Mouse (Mus musculus) liver, postnatal 0 days (tissue): ENCODE data around the gene Rgs6. TPM values are rescaled to one million over a fixed set of nuclear protein-coding genes. Genes with fewer than 3 reads are reported as not detected.
A peak's percentile ranks its signal among the peaks of the same experiment; 100 is the strongest.

Source experiments
- ATAC-seq: fragments of 200-750 bp; cut with Nextera tagmentation; 2 replicates; pipeline ENCODE4 v1.8.0; 2017; ENCODE audit warnings: mild to moderate bottlenecking, moderate library complexity
- DNase-seq: peaks from one replicate; pipeline ENCODE4 v3.0.0-alpha.2; 2016
- H3K27ac ChIP-seq: fragments of 300-500 bp; sonication (generic); 2 replicates; pipeline ENCODE4 v1.5.1; 2014; ENCODE audit warnings: antibody characterized with exemption, moderate library complexity, mild to moderate bottlenecking, low read depth
- H3K27me3 ChIP-seq: fragments of 300-500 bp; sonication (generic); 2 replicates; pipeline ENCODE4 v1.6.1; 2014; ENCODE audit warnings: low read length, control low read depth, mixed read lengths; ENCODE audit not compliant: insufficient read depth
- H3K36me3 ChIP-seq: fragments of 300-500 bp; sonication (generic); replicated peaks from 2 replicates; pipeline ENCODE4 v1.6.1; 2014; ENCODE audit warnings: mild to moderate bottlenecking, control low read depth, low read length, moderate library complexity, mixed read lengths; ENCODE audit not compliant: insufficient read depth
- H3K4me1 ChIP-seq: fragments of 300-500 bp; sonication (generic); 2 replicates; pipeline ENCODE4 v1.6.1; 2014; ENCODE audit warnings: antibody characterized with exemption, mild to moderate bottlenecking, control low read depth; ENCODE audit not compliant: insufficient read depth
- H3K4me2 ChIP-seq: fragments of 300-500 bp; sonication (generic); 2 replicates; pipeline ENCODE4 v1.6.1; 2014; ENCODE audit warnings: low read depth, mild to moderate bottlenecking, low read length, moderate library complexity, mixed read lengths
- H3K4me3 ChIP-seq: fragments of 300-500 bp; sonication (generic); 2 replicates; pipeline ENCODE4 v1.5.1; 2014; ENCODE audit warnings: low read depth, low read length
- H3K9ac ChIP-seq: fragments of 300-500 bp; sonication (generic); replicated peaks from 2 replicates; pipeline ENCODE4 v1.6.1; 2014; ENCODE audit warnings: mild to moderate bottlenecking, moderate library complexity
- H3K9me3 ChIP-seq: fragments of 300-500 bp; sonication (generic); 2 replicates; pipeline ENCODE4 v1.6.1; 2016; ENCODE audit warnings: mild to moderate bottlenecking, control low read depth, low read length, mixed read lengths
- CTCF ChIP-seq: sonication (generic); IDR thresholded peaks from 2 replicates; pipeline ENCODE4 v1.5.1; 2016; ENCODE audit warnings: antibody characterized with exemption, low read depth
- EP300 ChIP-seq: IDR thresholded peaks from 2 replicates; pipeline ENCODE4 v1.6.1; 2016; ENCODE audit warnings: antibody characterized with exemption, low read depth, mild to moderate bottlenecking
- WGBS: fragments of 180-500 bp; shearing (Covaris S2); extraction: QIAGEN DNeasy Blood & Tissue Kit; methylation state at CpG from one replicate; pipeline ENCODE4 v1.1.7; 2014; ENCODE audit not compliant: insufficient replicate concordance; 5-methylcytosine and 5-hydroxymethylcytosine counted together
- polyA plus RNA-seq: library from polyadenylated mRNA; unstranded; fragments of >200 nt; fragmentation: Nextera tagmentation; extraction: Ambion mirVana; gene quantifications from 2 replicates; pipeline ENCODE4 v1.2.1, GENCODE M21; 2015

Gene Rgs6
- polyA plus RNA-seq, 1 experiment from 2014 or later, result 0.09 TPM

DNA sequence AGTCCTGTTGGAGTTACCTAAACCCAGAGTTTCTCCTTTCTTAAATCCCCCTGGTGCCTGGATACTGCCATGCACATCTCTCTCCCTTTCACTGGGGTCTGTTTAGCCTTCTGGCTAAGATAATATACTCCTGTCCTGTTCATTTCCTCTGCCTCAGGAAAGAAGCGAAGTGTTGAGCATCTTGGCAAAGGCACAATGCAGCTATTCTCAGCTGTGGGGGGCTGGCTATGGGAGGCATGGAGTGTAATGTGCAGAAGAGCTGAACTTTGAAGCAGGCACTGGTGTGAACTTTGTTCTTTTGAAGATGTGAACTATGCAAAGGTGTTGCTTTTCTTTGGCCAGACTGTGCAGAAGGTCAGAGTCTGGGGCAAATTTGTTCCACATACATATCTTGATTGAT is 169.3 kb downstream of the Rgs6 start:
- DNase-seq, result no peak
- WGBS, result 65% methylated on average over 1 of the region's 1 CpGs
- H3K36me3 ChIP-seq, result no peaks in the 10 kb centered on the region

DNA sequence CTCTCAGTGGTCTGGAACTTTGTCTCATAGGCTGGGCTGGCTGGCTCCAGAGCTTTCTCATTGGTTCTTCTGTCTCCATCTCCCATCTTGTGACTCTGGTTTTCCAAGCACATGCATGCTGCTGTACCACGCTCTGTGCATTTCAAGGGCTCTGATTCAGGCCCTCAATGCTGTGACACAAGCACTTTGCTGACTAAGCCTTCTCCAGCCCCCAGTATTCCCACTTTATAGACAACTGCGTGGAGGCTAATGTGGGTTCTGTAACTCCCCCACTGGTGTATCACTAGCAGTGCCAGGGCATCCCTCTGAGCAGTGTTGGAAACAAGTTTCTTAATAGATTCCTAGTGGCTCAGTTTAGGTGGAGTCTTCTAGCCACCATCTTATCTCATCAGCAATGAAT is 174.0 kb downstream of the Rgs6 start:
- TF ChIP-seq CTCF (no peak), EP300 (no peak)
- peaks cover 8% of the 10 kb centered on the region; the same call in 1 of the 2 replicates for H3K4me1 ChIP-seq
- H3K27ac ChIP-seq, result no peak overlapping the region
- no peak overlapping the region for H3K4me2 ChIP-seq
- H3K27me3 ChIP-seq, result no peaks in the 10 kb centered on the region
- WGBS, result 73% methylated on average over 2 of the region's 2 CpGs
- H3K9ac ChIP-seq, result no peak overlapping the region
- no peaks in the 10 kb centered on the region for H3K9me3 ChIP-seq
- DNase-seq (no peak), ATAC-seq (no peak)
- no peaks in the 10 kb centered on the region for H3K36me3 ChIP-seq
- H3K4me3 ChIP-seq, result no peak overlapping the region

More for the DNA sequence above, 169.3 kb downstream of the Rgs6 start:
- Histone ChIP-seq H3K4me1 (peaks cover 9% of the 10 kb centered on the region; the same call in 1 of the 2 replicates), H3K9me3 (no peaks in the 10 kb centered on the region), H3K4me2 (no peak overlapping the region), H3K27me3 (no peaks in the 10 kb centered on the region), H3K4me3 (no peak overlapping the region), H3K9ac (no peak overlapping the region), H3K27ac (no peak overlapping the region)
- TF ChIP-seq EP300 (no peak), CTCF (no peak)
- ATAC-seq, result peak; percentile 49; the same call in 1 of the 2 replicates

DNA sequence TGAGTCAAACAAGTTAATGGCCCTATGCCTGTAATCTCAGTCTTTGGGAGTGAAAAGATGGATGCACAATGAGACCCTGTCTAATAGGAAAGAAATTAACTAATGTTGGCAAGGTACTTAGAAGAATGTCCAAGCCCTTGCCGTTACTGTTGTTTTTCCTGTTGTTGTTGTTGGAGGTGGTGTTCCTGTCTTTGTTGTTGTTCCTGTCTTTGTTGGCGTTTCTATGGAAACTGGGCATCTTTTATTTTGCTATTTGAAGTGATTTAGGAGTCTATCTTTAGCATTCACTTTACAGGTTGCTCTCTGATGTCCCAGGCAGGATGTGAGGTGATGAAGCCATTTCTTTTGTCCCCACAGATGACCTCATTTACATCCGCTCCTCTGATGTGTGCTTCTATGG is 180.6 kb downstream of the Rgs6 start:
- 62% methylated on average over 3 of the region's 3 CpGs for WGBS

DNA sequence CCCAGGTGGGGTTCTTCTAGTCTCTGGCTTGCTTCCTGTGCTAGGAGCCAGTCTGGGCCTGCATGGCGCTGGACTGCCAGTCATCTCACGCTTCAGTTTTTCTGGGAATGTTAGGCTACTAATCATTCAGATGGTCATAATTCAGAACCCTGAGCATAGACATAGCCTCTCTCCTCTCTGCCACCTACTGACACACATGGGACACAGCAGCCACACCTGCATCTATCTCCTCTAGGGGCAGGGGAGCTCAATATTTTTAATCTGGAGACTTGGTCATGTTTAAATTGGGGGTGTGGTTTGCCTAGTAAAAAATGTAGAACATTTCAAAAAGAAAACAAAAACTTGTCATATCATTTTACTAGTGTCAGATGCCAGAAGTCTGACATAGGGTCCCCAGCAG is 184.1 kb downstream of the Rgs6 start:
- Histone ChIP-seq H3K36me3 (no peaks in the 10 kb centered on the region), H3K4me3 (no peak overlapping the region), H3K9me3 (no peaks in the 10 kb centered on the region), H3K27ac (no peak overlapping the region), H3K4me2 (no peak overlapping the region), H3K27me3 (no peaks in the 10 kb centered on the region), H3K4me1 (no peaks in the 10 kb centered on the region), H3K9ac (no peak overlapping the region)
- ATAC-seq (no peak), DNase-seq (no peak)
- TF ChIP-seq CTCF (peak; percentile 37), EP300 (no peak)
- 93% methylated on average over 2 of the region's 2 CpGs for WGBS

More for the DNA sequence above, 180.6 kb downstream of the Rgs6 start:
- Histone ChIP-seq H3K27me3 (no peaks in the 10 kb centered on the region), H3K4me1 (no peaks in the 10 kb centered on the region), H3K4me2 (no peak overlapping the region), H3K9ac (no peak overlapping the region), H3K36me3 (no peaks in the 10 kb centered on the region), H3K27ac (no peak overlapping the region), H3K4me3 (no peak overlapping the region), H3K9me3 (no peaks in the 10 kb centered on the region)
- ATAC-seq, result no peak
- no peak for TF ChIP-seq EP300
- TF ChIP-seq CTCF, result no peak
- no peak for DNase-seq

DNA sequence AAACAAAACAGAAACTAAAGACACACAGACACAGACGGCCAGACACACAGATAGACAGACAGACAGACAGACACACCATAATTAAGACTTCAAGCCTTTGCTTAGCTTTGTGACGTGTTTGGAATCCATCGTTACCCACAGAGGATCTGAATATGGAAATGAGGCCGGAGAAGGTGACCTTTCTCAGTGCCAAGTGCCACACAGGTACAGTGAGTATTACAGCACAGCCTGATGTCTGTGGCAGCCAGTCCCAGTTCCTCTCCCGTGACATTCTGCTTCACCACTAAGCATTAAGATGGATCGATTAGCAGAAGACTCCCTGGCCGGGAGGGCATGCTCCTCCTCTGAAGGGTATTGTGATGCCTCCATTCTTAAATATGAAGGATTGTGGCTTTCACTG is 186.5 kb downstream of the Rgs6 start:
- WGBS, result 74% methylated on average over 7 of the region's 7 CpGs
- no peaks in the 10 kb centered on the region for H3K4me1 ChIP-seq
- H3K27ac ChIP-seq, result no peak overlapping the region
- H3K4me2 ChIP-seq, result no peak overlapping the region
- ATAC-seq (no peak), DNase-seq (no peak)
- no peaks in the 10 kb centered on the region for H3K27me3 ChIP-seq
- H3K9ac ChIP-seq, result no peak overlapping the region
- H3K4me3 ChIP-seq, result no peak overlapping the region
- TF ChIP-seq EP300, result no peak
- H3K36me3 ChIP-seq, result no peaks in the 10 kb centered on the region
- H3K9me3 ChIP-seq, result no peaks in the 10 kb centered on the region

DNA sequence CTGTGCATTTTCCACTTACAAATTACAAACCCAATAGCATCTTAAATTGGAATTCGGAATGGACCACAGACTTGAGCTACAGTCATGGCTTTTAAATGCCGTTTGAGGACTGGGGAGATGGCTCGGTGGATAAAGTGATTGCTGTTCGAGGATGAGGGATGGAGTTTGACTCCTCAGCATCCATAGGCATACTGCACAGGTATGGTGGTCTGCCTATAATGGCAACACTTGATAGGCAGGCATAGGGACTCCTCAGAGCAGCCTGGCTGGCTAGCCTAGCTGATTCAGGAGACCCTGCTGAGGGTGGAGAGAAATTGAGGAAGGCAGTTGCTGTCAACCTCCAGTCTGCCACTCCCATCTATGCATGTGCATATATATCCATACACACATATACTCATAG is 188.6 kb downstream of the Rgs6 start:
- DNase-seq, result no peak
- no peak for ATAC-seq
- no peaks in the 10 kb centered on the region for H3K9me3 ChIP-seq
- no peak overlapping the region for H3K9ac ChIP-seq
- no peak overlapping the region for H3K27ac ChIP-seq
- H3K36me3 ChIP-seq, result no peaks in the 10 kb centered on the region
- no peaks in the 10 kb centered on the region for H3K4me1 ChIP-seq
- H3K4me2 ChIP-seq, result no peak overlapping the region
- TF ChIP-seq CTCF, result no peak
- no peak for TF ChIP-seq EP300
- H3K27me3 ChIP-seq, result no peaks in the 10 kb centered on the region
- H3K4me3 ChIP-seq, result no peak overlapping the region
- 72% methylated on average over 4 of the region's 4 CpGs for WGBS

DNA sequence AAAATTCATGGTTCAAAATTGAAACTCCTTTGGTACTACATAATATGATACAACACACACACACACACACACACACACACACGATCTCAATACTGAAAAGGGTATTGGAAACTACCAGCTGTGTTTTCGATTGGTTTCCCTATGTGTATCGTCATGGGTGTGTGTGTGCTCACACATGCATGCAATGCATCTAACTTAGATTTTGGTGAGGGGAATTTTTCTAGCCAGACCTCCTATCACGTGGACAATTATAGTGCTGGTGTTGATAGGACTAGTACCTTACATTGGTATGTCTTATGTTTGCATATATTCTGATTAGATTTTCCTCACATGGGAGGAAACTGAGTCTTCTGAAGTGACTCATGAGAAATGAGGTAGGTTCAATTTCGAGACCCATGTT is 192.8 kb downstream of the Rgs6 start:
- Histone ChIP-seq H3K4me3 (no peak overlapping the region), H3K27me3 (no peaks in the 10 kb centered on the region), H3K27ac (no peak overlapping the region), H3K4me2 (no peak overlapping the region), H3K9me3 (no peaks in the 10 kb centered on the region), H3K36me3 (no peaks in the 10 kb centered on the region), H3K9ac (no peak overlapping the region), H3K4me1 (no peaks in the 10 kb centered on the region)
- 70% methylated on average over 5 of the region's 5 CpGs for WGBS
- no peak for DNase-seq
- TF ChIP-seq CTCF (no peak), EP300 (no peak)
- no peak for ATAC-seq
